Mouse (Mus musculus): ENCODE data around the gene Kdsr. TPM values are rescaled to one million over a fixed set of nuclear protein-coding genes. Genes with fewer than 3 reads are reported as not detected.

Gene Kdsr
- 1 to 10 TPM; 2.6 to 4.6 (median 4.0) TPM for total RNA-seq (2022)

DNA sequence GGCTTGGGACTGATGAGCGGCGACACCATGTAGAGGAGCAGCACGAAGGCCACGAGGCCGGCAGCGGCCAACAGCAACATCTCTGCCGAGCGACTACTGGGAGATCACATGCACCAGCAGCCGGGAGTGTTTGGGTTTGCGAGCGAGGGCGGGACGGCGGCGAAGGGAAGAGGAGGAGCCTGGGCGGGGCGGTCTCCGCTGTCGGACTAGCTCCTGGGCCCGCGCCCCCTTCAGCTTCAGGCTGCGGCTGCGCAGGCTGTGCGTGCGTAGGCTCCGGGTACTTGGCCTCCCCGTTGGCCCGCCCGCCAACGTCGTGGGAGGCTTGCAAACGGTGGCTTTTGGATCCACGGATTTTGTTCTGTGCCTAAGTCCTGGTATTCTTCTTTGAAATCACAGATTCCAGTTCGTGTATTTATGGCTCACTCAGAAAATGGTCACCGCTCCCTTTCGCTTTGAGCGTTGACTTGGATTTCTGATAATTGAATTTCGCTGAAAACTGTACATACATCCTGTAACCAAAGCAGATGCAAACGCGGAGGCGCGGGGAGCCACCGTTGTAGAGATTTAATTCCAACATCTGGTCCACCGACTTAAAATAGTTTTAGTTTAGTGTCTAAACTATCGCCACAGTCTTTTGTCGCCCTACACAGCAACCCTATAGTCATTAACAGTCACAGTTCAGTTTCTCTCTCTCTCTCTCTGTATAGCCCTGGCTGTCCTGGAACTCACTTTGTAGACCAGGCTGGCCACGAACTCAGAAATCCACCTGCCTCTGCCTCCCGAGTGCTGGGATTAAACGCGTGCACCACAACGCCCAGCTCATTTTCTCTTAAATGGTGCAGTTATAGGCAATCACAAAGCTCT lies at the start of gene Kdsr:
Kdsr (minus strand) TSS at position 156 of the 864 bp plus-strand sequence.
- DNase-seq (ENCODE audit: low spot score in 2 of 2) = peak; percentile 94 to 97

DNA sequence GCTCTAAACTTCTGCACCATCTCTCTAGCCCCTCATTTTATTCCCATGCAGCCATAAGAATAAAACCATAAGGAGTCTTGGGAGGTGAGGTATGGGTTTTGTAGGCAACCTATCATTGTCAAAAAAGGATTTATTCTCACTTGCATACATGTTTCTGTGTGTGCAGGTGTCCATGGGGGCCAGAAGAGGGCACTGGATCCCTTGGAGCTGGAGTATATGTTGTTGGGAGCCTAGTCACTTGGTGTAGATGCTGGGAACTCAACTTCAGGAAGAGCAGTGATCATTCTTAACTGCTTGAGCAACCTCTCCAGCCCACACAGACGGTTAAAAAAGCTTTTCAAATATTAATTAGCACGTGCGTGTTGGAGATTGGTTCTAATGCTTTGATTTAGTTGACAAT lies 40.4 kb upstream of the Kdsr start:
- DNase-seq (ENCODE audit: low spot score in 2 of 2) = no peak

DNA sequence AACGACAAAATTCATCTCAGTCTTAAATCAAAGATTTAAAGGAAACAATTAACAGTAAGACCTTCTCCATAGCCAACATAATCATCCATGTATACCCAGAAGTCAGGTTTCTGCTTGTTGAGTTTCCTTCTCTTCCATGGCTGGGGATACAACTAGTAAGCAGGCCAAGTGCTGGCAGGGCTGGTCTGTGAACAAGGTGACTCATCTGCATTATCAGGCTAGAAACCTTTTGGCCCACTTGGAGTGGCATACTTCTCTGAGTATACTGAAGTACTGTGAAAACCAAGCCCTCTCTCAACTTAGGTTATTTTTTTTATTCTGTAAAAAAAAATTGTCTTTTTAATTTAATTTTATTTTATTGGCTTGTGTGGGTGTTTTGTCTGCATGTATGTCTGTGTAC lies 39.9 kb upstream of the Kdsr start:
- DNase-seq (ENCODE audit: low spot score in 2 of 2) = no peak

- no peak for DNase-seq (ENCODE audit: low spot score in 2 of 2)
Measured at GRCm38 (mm10) chr1:106796987-106797779, 37.7 kb upstream of the Kdsr start.

GRCm38 (mm10) chr1:106796542-106796924 lies 37.0 kb upstream of the Kdsr start, which contains the start of gene Vps4b:
Gene Vps4b, minus strand, starts transcription at chr1:106796728.
- DNase-seq (ENCODE audit: low spot score in 2 of 2) = peak; percentile 79 to 82

GRCm38 (mm10) chr1:106795634-106796541 lies 36.4 kb upstream of the Kdsr start:
- peak in 1 of 2 experiments; percentile 22 for DNase-seq (ENCODE audit: low spot score in 2 of 2)

GRCm38 (mm10) chr1:106774896-106775295 lies 15.4 kb upstream of the Kdsr start:
- no peak for DNase-seq (ENCODE audit: low spot score in 2 of 2)

DNA sequence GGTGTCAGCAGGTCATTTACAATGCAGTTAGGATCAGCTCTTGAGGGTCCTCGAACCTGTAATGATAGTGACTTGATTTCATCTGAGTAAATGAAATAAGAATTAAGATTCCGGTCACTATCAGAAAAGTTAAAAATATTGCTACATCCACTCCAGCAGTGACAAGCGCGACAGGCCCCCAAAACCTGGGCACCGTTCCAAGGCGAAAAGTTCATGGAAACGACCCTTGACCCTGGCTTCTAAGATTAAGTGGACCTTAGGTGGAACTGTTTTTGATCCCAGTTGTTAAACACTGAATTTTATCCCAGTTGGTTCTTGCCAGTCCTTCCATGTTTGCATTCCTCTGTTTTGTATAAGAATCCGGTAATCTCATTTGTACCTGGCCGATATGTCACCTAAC lies 14.6 kb upstream of the Kdsr start:
- DNase-seq (ENCODE audit: low spot score in 2 of 2) = no peak

DNA sequence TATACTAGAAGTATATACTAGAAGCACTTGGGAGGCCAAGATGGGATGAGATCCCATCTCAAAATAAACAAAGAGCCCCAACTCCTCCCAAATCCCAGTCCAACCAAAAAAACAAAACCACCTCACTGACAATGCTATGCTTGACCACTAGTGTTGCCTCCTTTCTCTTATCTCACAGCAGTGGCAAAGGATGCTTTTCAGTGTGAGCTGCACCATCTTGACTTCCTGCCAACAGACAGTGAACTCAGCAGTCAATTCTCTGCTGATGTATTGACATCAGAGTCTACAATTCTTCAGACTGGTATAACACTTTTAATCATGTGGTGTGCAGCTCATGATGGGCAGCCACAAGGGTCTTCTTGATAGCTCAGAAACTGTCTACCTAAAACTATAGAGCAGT lies 9.2 kb upstream of the Kdsr start:
- DNase-seq (ENCODE audit: low spot score in 2 of 2) = no peak

- DNase-seq (ENCODE audit: low spot score in 2 of 2) = no peak
Measured at GRCm38 (mm10) chr1:106765771-106766170, 6.2 kb upstream of the Kdsr start.

DNA sequence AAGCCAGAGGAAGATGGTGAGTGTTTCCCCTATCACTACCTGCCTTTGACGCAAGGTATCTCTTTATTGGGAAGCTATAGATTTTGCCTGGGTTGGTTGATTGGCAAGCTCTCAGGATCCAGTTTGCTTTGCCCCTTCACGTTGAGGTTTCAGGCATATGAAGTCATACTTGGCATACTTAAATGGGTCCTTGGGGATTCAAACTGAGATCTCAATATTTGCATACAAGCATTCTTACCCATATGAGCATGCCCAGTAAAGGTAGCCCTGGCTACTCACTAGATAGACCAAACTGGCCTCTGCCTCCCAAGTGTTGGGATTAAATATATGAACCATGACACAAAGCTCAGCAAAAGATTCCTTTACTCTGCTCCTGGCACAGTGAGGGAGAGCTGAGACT lies 5.3 kb upstream of the Kdsr start:
- no peak for DNase-seq (ENCODE audit: low spot score in 2 of 2)

DNA sequence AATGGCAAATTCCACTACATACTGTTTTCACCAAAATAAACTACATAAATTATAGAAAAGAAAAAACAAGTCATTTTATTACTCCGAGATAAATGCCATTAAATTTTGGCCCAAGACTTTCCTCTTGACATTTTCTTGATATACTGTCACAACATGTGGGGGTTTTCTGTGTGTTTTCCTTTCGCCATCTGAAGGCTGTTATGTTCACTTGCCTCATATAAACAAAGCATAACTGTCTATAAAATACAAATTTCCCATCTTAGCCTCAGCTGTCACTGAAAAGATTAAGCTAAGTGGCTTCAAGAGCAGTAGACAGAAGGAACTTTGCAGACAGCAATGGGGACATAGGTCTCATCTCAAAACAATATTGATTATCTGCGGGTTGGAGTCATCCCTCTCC lies 4.8 kb upstream of the Kdsr start:
- no peak for DNase-seq (ENCODE audit: low spot score in 2 of 2)

DNA sequence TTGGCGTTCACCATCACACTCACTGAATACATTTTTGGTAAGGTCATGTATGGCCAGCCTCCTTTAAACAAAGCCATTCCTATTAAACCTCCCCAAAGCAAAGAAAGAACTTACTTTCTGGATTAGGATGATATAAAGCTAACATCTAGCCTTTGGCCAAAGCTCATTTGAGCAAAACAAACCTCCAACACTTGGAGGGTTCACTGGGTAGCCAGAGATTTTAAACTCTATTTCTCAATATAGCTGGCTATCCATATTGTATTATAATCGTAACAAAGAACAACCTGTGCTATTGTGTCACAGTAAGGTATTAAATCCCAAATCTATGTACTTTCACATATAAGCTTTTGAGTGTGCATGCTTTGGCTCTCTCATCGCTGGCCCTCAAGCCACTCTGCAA lies 1.2 kb upstream of the Kdsr start:
- DNase-seq (ENCODE audit: low spot score in 2 of 2) = no peak

- peak; percentile 8 to 16 for DNase-seq (ENCODE audit: low spot score in 2 of 2)
Measured at GRCm38 (mm10) chr1:106758734-106759571, 574 bp downstream of the Kdsr start.

DNA sequence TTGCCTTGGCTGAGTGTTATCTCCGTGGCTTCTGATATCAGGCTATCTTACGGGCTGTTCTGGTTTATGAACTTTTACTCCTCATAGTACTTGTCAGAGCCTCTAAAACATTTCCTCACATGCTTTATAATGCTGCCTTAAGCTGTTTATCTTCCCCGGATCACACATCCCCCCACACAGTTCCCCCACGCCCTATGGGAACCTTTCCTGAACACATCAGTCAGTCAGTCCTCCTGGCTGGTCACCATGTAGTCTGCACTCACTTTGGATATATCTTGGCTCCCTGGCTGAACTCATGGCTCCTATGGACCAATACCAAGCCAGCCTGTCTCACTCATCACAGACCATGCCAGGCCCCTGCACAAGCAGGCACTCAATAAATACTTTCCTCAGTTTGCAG lies 2.9 kb downstream of the Kdsr start:
- DNase-seq (ENCODE audit: low spot score in 2 of 2) = no peak

DNA sequence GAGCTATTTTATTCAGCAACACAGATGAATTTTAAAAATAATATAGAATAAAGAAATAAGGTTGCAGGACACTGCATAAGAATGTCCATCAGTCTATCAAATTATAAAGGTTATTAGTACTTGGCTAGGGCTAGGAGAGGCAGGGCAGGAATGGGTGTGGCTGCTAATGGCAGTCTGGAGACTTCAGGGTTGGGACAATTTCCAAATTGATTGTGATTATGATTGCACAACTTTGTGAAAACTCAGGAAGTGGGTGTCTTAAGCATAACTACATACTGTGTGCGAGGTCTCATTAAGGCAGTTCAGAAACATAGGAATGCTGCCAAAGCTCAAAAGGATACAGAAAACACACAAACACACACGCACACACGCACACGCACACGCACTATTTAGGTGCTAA lies 7.5 kb downstream of the Kdsr start:
- DNase-seq (ENCODE audit: low spot score in 2 of 2) = no peak

DNA sequence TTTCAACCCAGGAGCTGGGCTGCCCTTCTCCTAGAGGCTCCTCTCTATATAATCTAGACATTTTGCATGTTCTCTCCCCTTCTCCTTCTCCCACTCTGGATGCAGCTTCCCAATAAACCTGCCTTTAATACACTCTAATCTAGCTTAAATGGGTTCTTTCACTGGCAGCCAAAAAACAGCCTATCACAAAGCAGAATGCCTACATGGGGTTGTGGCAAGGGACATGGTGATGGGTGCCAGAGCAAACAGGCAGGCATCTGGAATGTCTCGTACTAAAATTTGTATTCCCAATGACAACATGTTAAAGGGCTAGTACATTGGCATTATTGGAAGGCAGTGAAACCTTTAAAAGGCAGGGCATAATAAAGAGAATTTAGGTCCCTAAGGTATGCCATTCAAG lies 8.9 kb downstream of the Kdsr start:
- no peak for DNase-seq (ENCODE audit: low spot score in 2 of 2)

GRCm38 (mm10) chr1:106748555-106749315 lies 10.8 kb downstream of the Kdsr start:
- no peak for DNase-seq (ENCODE audit: low spot score in 2 of 2)

DNA sequence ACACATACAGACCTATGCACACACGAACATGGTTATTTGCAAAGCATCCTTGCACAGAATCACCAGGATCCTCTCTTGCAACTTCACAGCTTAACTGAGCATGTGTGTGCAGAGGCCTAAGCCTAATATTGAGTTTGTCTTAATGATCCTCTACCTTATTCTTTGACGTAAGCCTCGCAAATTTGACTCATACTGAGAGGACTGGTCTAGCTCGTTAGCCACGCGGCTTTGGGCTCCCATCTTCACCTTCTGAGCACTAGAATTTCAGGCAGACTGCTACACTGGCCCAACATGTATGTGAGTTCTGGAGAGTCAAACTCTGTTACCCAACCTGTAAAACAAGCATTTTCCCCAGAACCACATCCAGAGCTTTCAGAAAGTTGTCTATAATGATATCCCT lies 16.5 kb downstream of the Kdsr start:
- DNase-seq (ENCODE audit: low spot score in 2 of 2) = no peak

GRCm38 (mm10) chr1:106740735-106741134 lies 18.8 kb downstream of the Kdsr start:
- DNase-seq (ENCODE audit: low spot score in 2 of 2) = no peak
